Mouse (Mus musculus): Measurements from ENCODE around the gene Nudcd3. TPM values are rescaled to one million over a fixed set of nuclear protein-coding genes. Genes with fewer than 3 reads are reported as not detected.

The Nudcd3 gene
- polyA plus RNA-seq, 2 experiments, result 9.3 to 10.2 TPM

DNA sequence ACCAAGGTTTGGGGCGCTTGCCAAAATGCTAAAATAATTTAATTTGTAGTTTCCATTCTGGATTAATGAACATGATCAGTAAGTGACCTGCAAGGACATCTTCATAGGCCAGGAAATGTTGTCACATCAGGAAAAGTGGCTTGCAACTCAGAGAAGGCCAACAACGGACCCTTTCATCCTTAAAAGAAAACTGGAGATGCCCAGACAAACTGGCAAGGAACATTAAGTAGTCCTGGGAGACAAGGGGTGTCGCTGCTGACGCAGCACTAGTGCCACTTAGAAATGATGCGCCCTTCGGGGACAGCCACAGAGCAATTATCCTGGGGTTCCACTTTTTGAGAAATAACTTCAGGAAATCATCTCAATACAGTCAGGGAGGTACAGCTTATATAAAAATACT lies 80.2 kb downstream of the Nudcd3 start:
- DNase-seq (ENCODE audit: low read depth in 3 of 3, low spot score in 3 of 3) (no peak), ATAC-seq (ENCODE audit: insufficient read depth) (no peak)
- H3K9ac ChIP-seq (replicated peaks), result no peak overlapping the region
- no peaks in the 10 kb centered on the region for H3K27me3 ChIP-seq (ENCODE audit: control insufficient read depth, insufficient read depth, low read length)
- no peaks in the 10 kb centered on the region for H3K9me3 ChIP-seq (ENCODE audit: control insufficient read depth, low read length)
- no peaks in the 10 kb centered on the region for H3K4me1 ChIP-seq (replicated peaks; ENCODE audit: control insufficient read depth in 2 of 2, insufficient read depth in 2 of 2, low read length in 1 of 2)
- H3K27ac ChIP-seq, result no peak overlapping the region
- TF ChIP-seq CTCF (IDR thresholded peaks at IDR 0.05; ENCODE audit: low read depth), result no peak
- TF ChIP-seq EP300 (IDR thresholded peaks at IDR 0.05; ENCODE audit: low read depth), result no peak
- no peaks in the 10 kb centered on the region for H3K36me3 ChIP-seq (replicated peaks; ENCODE audit: control insufficient read depth, insufficient read depth, low read depth)
- 78% methylated on average over 6 of the region's 6 CpGs for WGBS (ENCODE audit: insufficient replicate concordance)
- no peak overlapping the region for H3K4me2 ChIP-seq (ENCODE audit: low read depth)
- H3K4me3 ChIP-seq (ENCODE audit: insufficient read depth in 1 of 2, low read depth in 2 of 2, low read length in 2 of 2), result no peak overlapping the region

GRCm38 (mm10) chr11:6119312-6119711 lies 80.9 kb downstream of the Nudcd3 start:
- H3K27ac ChIP-seq, result no peak overlapping the region
- H3K4me3 ChIP-seq (ENCODE audit: insufficient read depth in 1 of 2, low read depth in 2 of 2, low read length in 2 of 2), result no peak overlapping the region
- H3K27me3 ChIP-seq (ENCODE audit: control insufficient read depth, insufficient read depth, low read length), result no peaks in the 10 kb centered on the region
- H3K9ac ChIP-seq (replicated peaks), result no peak overlapping the region
- H3K9me3 ChIP-seq (ENCODE audit: control insufficient read depth, low read length), result no peaks in the 10 kb centered on the region
- 77% methylated on average over 11 of the region's 11 CpGs for WGBS (ENCODE audit: insufficient replicate concordance)
- ATAC-seq (ENCODE audit: insufficient read depth) (no peak), DNase-seq (ENCODE audit: low read depth in 3 of 3, low spot score in 3 of 3) (no peak)
- no peak overlapping the region for H3K4me2 ChIP-seq (ENCODE audit: low read depth)
- no peaks in the 10 kb centered on the region for H3K36me3 ChIP-seq (replicated peaks; ENCODE audit: control insufficient read depth, insufficient read depth, low read depth)
- no peak for TF ChIP-seq CTCF (IDR thresholded peaks at IDR 0.05; ENCODE audit: low read depth)
- no peak for TF ChIP-seq EP300 (IDR thresholded peaks at IDR 0.05; ENCODE audit: low read depth)
- H3K4me1 ChIP-seq (replicated peaks; ENCODE audit: control insufficient read depth in 2 of 2, insufficient read depth in 2 of 2, low read length in 1 of 2), result no peaks in the 10 kb centered on the region

DNA sequence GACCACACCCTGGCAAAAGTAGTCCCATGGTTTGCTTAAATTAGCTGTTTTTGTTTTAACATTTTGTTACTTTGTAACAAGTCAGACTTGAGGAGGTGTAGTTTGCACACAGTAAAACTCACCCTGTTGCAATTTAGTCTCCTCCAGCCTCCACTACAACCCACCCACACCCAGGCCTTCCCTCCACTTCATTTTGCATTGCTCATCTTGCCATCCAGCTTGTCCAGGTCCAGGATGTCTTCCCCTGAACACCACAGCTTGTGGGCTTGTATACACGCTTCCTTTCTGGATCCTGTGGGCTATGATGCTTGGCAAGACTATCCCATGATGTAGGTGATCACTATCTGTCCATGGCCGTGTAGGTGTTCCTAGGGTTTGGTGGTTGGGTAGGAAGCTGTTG lies 82.3 kb downstream of the Nudcd3 start:
- no peak for DNase-seq (ENCODE audit: low read depth in 3 of 3, low spot score in 3 of 3)
- Histone ChIP-seq H3K9me3 (ENCODE audit: control insufficient read depth, low read length) (no peaks in the 10 kb centered on the region), H3K27me3 (ENCODE audit: control insufficient read depth, insufficient read depth, low read length) (no peaks in the 10 kb centered on the region), H3K4me1 (replicated peaks; ENCODE audit: control insufficient read depth in 2 of 2, insufficient read depth in 2 of 2, low read length in 1 of 2) (no peaks in the 10 kb centered on the region), H3K4me2 (ENCODE audit: low read depth) (no peak overlapping the region), H3K9ac (replicated peaks) (no peak overlapping the region), H3K36me3 (replicated peaks; ENCODE audit: control insufficient read depth, insufficient read depth, low read depth) (no peaks in the 10 kb centered on the region), H3K27ac (no peak overlapping the region), H3K4me3 (ENCODE audit: insufficient read depth in 1 of 2, low read depth in 2 of 2, low read length in 2 of 2) (no peak overlapping the region)
- no peak for ATAC-seq (ENCODE audit: insufficient read depth)
- TF ChIP-seq CTCF (IDR thresholded peaks at IDR 0.05; ENCODE audit: low read depth), result no peak
- no peak for TF ChIP-seq EP300 (IDR thresholded peaks at IDR 0.05; ENCODE audit: low read depth)
- WGBS (ENCODE audit: insufficient replicate concordance), result 56% methylated on average over 2 of the region's 2 CpGs

- ATAC-seq (ENCODE audit: insufficient read depth), result no peak
- Histone ChIP-seq H3K4me2 (ENCODE audit: low read depth) (no peak overlapping the region), H3K27ac (no peak overlapping the region), H3K4me3 (ENCODE audit: insufficient read depth in 1 of 2, low read depth in 2 of 2, low read length in 2 of 2) (no peak overlapping the region), H3K4me1 (replicated peaks; ENCODE audit: control insufficient read depth in 2 of 2, insufficient read depth in 2 of 2, low read length in 1 of 2) (no peaks in the 10 kb centered on the region), H3K9ac (replicated peaks) (no peak overlapping the region), H3K27me3 (ENCODE audit: control insufficient read depth, insufficient read depth, low read length) (no peaks in the 10 kb centered on the region), H3K9me3 (ENCODE audit: control insufficient read depth, low read length) (no peaks in the 10 kb centered on the region), H3K36me3 (replicated peaks; ENCODE audit: control insufficient read depth, insufficient read depth, low read depth) (no peaks in the 10 kb centered on the region; the same call in none of the 2 replicates)
- TF ChIP-seq CTCF (IDR thresholded peaks at IDR 0.05; ENCODE audit: low read depth) (no peak), EP300 (IDR thresholded peaks at IDR 0.05; ENCODE audit: low read depth) (no peak)
- DNase-seq (ENCODE audit: low read depth in 3 of 3, low spot score in 3 of 3), result no peak
- 72% methylated on average over 5 of the region's 5 CpGs for whole genome bisulfite sequencing (ENCODE audit: insufficient replicate concordance)
Observed at GRCm38 (mm10) chr11:6111734-6112484, 88.3 kb downstream of the Nudcd3 start.

DNA sequence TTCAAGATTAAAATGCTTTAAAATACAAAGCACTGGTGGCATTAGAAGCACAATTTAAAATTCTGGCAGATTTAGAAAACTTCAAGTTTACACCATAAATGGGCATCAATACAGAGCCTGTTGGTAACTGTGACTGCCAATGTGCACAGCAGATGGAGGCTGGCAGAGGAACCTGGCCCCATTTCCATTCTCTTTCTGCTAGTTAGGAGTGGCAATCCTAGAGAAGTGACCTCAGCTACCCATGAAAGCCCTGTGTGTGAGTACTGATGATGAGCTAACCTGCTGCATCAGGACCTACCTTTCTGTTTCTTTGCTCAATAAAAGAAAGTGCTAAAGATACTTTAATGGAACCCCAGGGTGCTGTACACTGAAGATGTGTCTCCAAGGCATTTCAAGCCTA lies 90.2 kb downstream of the Nudcd3 start:
- ATAC-seq (ENCODE audit: insufficient read depth) (no peak), DNase-seq (ENCODE audit: low read depth in 3 of 3, low spot score in 3 of 3) (no peak)
- no peak overlapping the region for H3K9ac ChIP-seq (replicated peaks)
- no peak for TF ChIP-seq EP300 (IDR thresholded peaks at IDR 0.05; ENCODE audit: low read depth)
- TF ChIP-seq CTCF (IDR thresholded peaks at IDR 0.05; ENCODE audit: low read depth), result no peak
- no peak overlapping the region for H3K4me2 ChIP-seq (ENCODE audit: low read depth)
- no peaks in the 10 kb centered on the region for H3K27me3 ChIP-seq (ENCODE audit: control insufficient read depth, insufficient read depth, low read length)
- H3K4me1 ChIP-seq (replicated peaks; ENCODE audit: control insufficient read depth in 2 of 2, insufficient read depth in 2 of 2, low read length in 1 of 2), result no peaks in the 10 kb centered on the region
- no peaks in the 10 kb centered on the region for H3K9me3 ChIP-seq (ENCODE audit: control insufficient read depth, low read length)
- no peaks in the 10 kb centered on the region; the same call in none of the 2 replicates for H3K36me3 ChIP-seq (replicated peaks; ENCODE audit: control insufficient read depth, insufficient read depth, low read depth)
- H3K4me3 ChIP-seq (ENCODE audit: insufficient read depth in 1 of 2, low read depth in 2 of 2, low read length in 2 of 2), result no peak overlapping the region
- no peak overlapping the region for H3K27ac ChIP-seq
